Mouse (Mus musculus) hindbrain, embryonic 14.5 days (tissue): ENCODE data around the gene Ugt1a2. TPM values are rescaled to one million over a fixed set of nuclear protein-coding genes. Genes with fewer than 3 reads are reported as not detected.
"Not testable (repeated sequence)": the region's sequence is repeated elsewhere in the genome, so short reads cannot be mapped to it uniquely, and the experiment has no call there.

ENCODE experiments used
- ATAC-seq: fragments of 200-750 bp; cut with Nextera tagmentation; 2 replicates; pipeline ENCODE4 v1.8.0; 2017; ENCODE audit warnings: moderate number of reproducible peaks, mild to moderate bottlenecking, moderate TSS enrichment, moderate library complexity; ENCODE audit not compliant: low FRiP score
- DNase-seq: peaks from one replicate; pipeline ENCODE4 v3.0.0-alpha.2; 2015; ENCODE audit warnings: low spot score
- H3K27ac ChIP-seq: fragments of 300-500 bp; sonication (generic); 2 replicates; pipeline ENCODE4 v1.5.1; 2014; ENCODE audit warnings: mild to moderate bottlenecking, moderate library complexity
- H3K27me3 ChIP-seq: fragments of 300-500 bp; sonication (generic); 2 replicates; pipeline ENCODE4 v1.6.1; 2014; ENCODE audit warnings: mild to moderate bottlenecking, low read length, mixed read lengths; ENCODE audit not compliant: control insufficient read depth, insufficient read depth
- H3K36me3 ChIP-seq: fragments of 300-500 bp; sonication (generic); replicated peaks from 2 replicates; pipeline ENCODE4 v1.6.1; 2014; ENCODE audit not compliant: control insufficient read depth, insufficient read depth
- H3K4me1 ChIP-seq: fragments of 300-500 bp; sonication (generic); replicated peaks from 2 replicates; pipeline ENCODE4 v1.6.1; 2014; ENCODE audit warnings: antibody characterized with exemption, low read length, mixed read lengths; ENCODE audit not compliant: control insufficient read depth, insufficient read depth
- H3K4me2 ChIP-seq: fragments of 300-500 bp; sonication (generic); replicated peaks from 2 replicates; pipeline ENCODE4 v1.6.1; 2014; ENCODE audit warnings: mild to moderate bottlenecking, moderate library complexity
- H3K4me3 ChIP-seq: fragments of 300-500 bp; sonication (generic); replicated peaks from 2 replicates; pipeline ENCODE4 v1.5.1; 2014; ENCODE audit warnings: mild to moderate bottlenecking, low read length
- H3K9ac ChIP-seq: fragments of 300-500 bp; sonication (generic); 2 replicates; pipeline ENCODE4 v1.6.1; 2014
- H3K9me3 ChIP-seq: fragments of 300-500 bp; sonication (generic); 2 replicates; pipeline ENCODE4 v1.6.1; 2016; ENCODE audit warnings: low read length; ENCODE audit not compliant: control insufficient read depth
- WGBS: fragments of 180-500 bp; shearing (Covaris S2); extraction: QIAGEN DNeasy Blood & Tissue Kit; methylation state at CpG from one replicate; pipeline ENCODE4 v1.1.7; 2014; 5-methylcytosine and 5-hydroxymethylcytosine counted together
- polyA plus RNA-seq: library from polyadenylated mRNA; unstranded; fragments of >200 nt; fragmentation: Nextera tagmentation; extraction: Ambion mirVana; gene quantifications from 2 replicates; pipeline ENCODE4 v1.2.1, GENCODE M21; 2014

Gene Ugt1a2
- polyA plus RNA-seq, 1 experiment from 2014 or later, result not detected

GRCm38 (mm10) chr1:88224029-88224776 lies 23.8 kb downstream of the Ugt1a2 start:
- no peaks in the 10 kb centered on the region for H3K36me3 ChIP-seq
- peaks cover 46% of the 10 kb centered on the region for H3K9me3 ChIP-seq
- no peak overlapping the region for H3K27ac ChIP-seq
- ATAC-seq (no peak), DNase-seq (no peak)
- no peaks in the 10 kb centered on the region for H3K27me3 ChIP-seq
- H3K4me2 ChIP-seq, result no peak overlapping the region
- H3K9ac ChIP-seq, result no peak overlapping the region
- H3K4me3 ChIP-seq, result no peak overlapping the region
- no peaks in the 10 kb centered on the region for H3K4me1 ChIP-seq
- WGBS, result 75% methylated on average over 2 of the region's 2 CpGs

- 40% methylated on average over 2 of the region's 2 CpGs for WGBS
- not testable (repeated sequence) for H3K27me3 ChIP-seq, H3K9ac ChIP-seq, H3K4me3 ChIP-seq, H3K4me1 ChIP-seq, H3K27ac ChIP-seq, H3K36me3 ChIP-seq, ATAC-seq, H3K4me2 ChIP-seq, DNase-seq
- H3K9me3 ChIP-seq, result peaks cover 57% of the 10 kb centered on the region
These were observed 24.9 kb downstream of the Ugt1a2 start for GRCm38 (mm10) chr1:88225301-88225700.

- H3K9me3 ChIP-seq, result peaks cover 62% of the 10 kb centered on the region
- no peaks in the 10 kb centered on the region for H3K27me3 ChIP-seq
- no peak for ATAC-seq
- H3K4me1 ChIP-seq, result no peaks in the 10 kb centered on the region
- H3K4me2 ChIP-seq, result no peak overlapping the region
- no peaks in the 10 kb centered on the region for H3K36me3 ChIP-seq
- H3K27ac ChIP-seq, result no peak overlapping the region
- H3K4me3 ChIP-seq, result no peak overlapping the region
- no peak for DNase-seq
- H3K9ac ChIP-seq, result no peak overlapping the region
These were observed 25.3 kb downstream of the Ugt1a2 start for GRCm38 (mm10) chr1:88225741-88226140.

- Histone ChIP-seq H3K4me2 (no peak within 1 kb of the TSS), H3K9me3 (peaks cover 73% of the 10 kb centered on the region), H3K4me3 (no peak within 1 kb of the TSS), H3K9ac (no peak within 1 kb of the TSS), H3K27ac (no peak within 1 kb of the TSS), H3K27me3 (no peaks in the 10 kb centered on the region), H3K4me1 (no peaks in the 10 kb centered on the region), H3K36me3 (no peaks in the 10 kb centered on the region)
- DNase-seq, result no peak
- no peak for ATAC-seq
- WGBS, result 58% methylated on average over 5 of the region's 5 CpGs
These were observed 26.4 kb downstream of the Ugt1a2 start, which contains the start of gene Mroh2a for GRCm38 (mm10) chr1:88226670-88227379. Gene Mroh2a (plus strand): TSS chr1:88226986.

- no peaks in the 10 kb centered on the region for H3K27me3 ChIP-seq
- DNase-seq (no peak), ATAC-seq (no peak)
- H3K27ac ChIP-seq, result no peak overlapping the region
- no peaks in the 10 kb centered on the region for H3K4me1 ChIP-seq
- no peak overlapping the region for H3K4me3 ChIP-seq
- H3K36me3 ChIP-seq, result no peaks in the 10 kb centered on the region
- 64% methylated on average over 2 of the region's 2 CpGs for WGBS
- H3K4me2 ChIP-seq, result no peak overlapping the region
- no peak overlapping the region for H3K9ac ChIP-seq
- peaks cover 73% of the 10 kb centered on the region for H3K9me3 ChIP-seq
These were observed 27.1 kb downstream of the Ugt1a2 start for GRCm38 (mm10) chr1:88227482-88227881.

- Histone ChIP-seq H3K9ac (no peak overlapping the region), H3K36me3 (no peaks in the 10 kb centered on the region), H3K27ac (no peak overlapping the region), H3K27me3 (no peaks in the 10 kb centered on the region), H3K4me2 (no peak overlapping the region), H3K4me3 (no peak overlapping the region), H3K4me1 (no peaks in the 10 kb centered on the region), H3K9me3 (peaks cover 79% of the 10 kb centered on the region)
- DNase-seq, result no peak
- no peak for ATAC-seq
- WGBS, result 69% methylated on average over 7 of the region's 7 CpGs
These were observed 27.7 kb downstream of the Ugt1a2 start for GRCm38 (mm10) chr1:88228121-88228520.

- H3K4me3 ChIP-seq, result no peak overlapping the region
- no peak overlapping the region for H3K4me2 ChIP-seq
- no peaks in the 10 kb centered on the region for H3K4me1 ChIP-seq
- peaks cover 94% of the 10 kb centered on the region for H3K9me3 ChIP-seq
- no peak for ATAC-seq
- WGBS, result 83% methylated on average over 3 of the region's 3 CpGs
- H3K27me3 ChIP-seq, result no peaks in the 10 kb centered on the region
- H3K9ac ChIP-seq, result no peak overlapping the region
- no peak for DNase-seq
- H3K27ac ChIP-seq, result no peak overlapping the region
- H3K36me3 ChIP-seq, result no peaks in the 10 kb centered on the region
These were observed 29.2 kb downstream of the Ugt1a2 start for GRCm38 (mm10) chr1:88229566-88229965.

GRCm38 (mm10) chr1:88229986-88230385 lies 29.6 kb downstream of the Ugt1a2 start:
- Histone ChIP-seq H3K4me3 (no peak overlapping the region), H3K27me3 (no peaks in the 10 kb centered on the region), H3K9ac (no peak overlapping the region), H3K36me3 (no peaks in the 10 kb centered on the region), H3K27ac (no peak overlapping the region), H3K4me1 (no peaks in the 10 kb centered on the region), H3K9me3 (peaks cover 98% of the 10 kb centered on the region), H3K4me2 (no peak overlapping the region)
- DNase-seq (no peak), ATAC-seq (no peak)
- 87% methylated on average over 5 of the region's 5 CpGs for WGBS

- no peaks in the 10 kb centered on the region for H3K4me1 ChIP-seq
- no peaks in the 10 kb centered on the region for H3K27me3 ChIP-seq
- WGBS, result 70% methylated on average over 7 of the region's 7 CpGs
- DNase-seq, result no peak
- ATAC-seq, result no peak
- H3K27ac ChIP-seq, result no peak overlapping the region
- H3K36me3 ChIP-seq, result no peaks in the 10 kb centered on the region
- no peak overlapping the region for H3K4me3 ChIP-seq
- no peak overlapping the region for H3K9ac ChIP-seq
- peaks cover 100% of the 10 kb centered on the region for H3K9me3 ChIP-seq
- H3K4me2 ChIP-seq, result no peak overlapping the region
These were observed 30.0 kb downstream of the Ugt1a2 start for GRCm38 (mm10) chr1:88230421-88230820.
